Mouse (Mus musculus): Measurements from ENCODE around the gene Ccdc69.

DNA sequence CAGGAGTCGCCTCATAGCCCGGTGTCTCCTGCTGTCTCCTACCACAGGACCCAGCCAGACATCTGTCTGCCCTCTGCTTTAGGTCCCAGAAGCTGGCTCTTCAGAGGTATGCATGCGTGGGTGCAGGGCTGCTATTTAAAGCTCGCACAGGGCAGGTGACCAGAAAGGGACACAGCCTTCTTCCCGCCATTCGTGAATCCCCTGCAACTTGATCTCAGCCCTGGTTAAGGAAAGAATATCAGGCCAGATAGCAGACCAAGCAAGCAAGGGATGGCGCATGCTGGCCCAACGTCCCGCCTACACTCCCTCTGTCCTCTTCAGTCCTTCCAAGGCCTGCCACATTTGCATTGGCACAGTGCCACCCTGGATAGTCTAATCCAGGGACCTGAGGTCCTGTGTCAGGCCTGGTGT lies 62.1 kb downstream of the Ccdc69 start:
- no peak for TF ChIP-seq POLR2A (IDR thresholded peaks at IDR 0.05; ENCODE audit: insufficient read length, low read depth)
- no peak for TF ChIP-seq REST (IDR thresholded peaks at IDR 0.05; ENCODE audit: insufficient read depth, insufficient read length)
- no peak for TF ChIP-seq MAX (IDR thresholded peaks at IDR 0.05; ENCODE audit: low read depth)
- TF ChIP-seq USF1 (IDR thresholded peaks at IDR 0.05; ENCODE audit: low read depth): no peak
- no peak for TF ChIP-seq E2F4 (IDR thresholded peaks at IDR 0.05; ENCODE audit: insufficient read depth)
- TF ChIP-seq TCF3 (IDR thresholded peaks at IDR 0.05; ENCODE audit: insufficient read length, low read depth): no peak
- TF ChIP-seq TCF12 (IDR thresholded peaks at IDR 0.05; ENCODE audit: insufficient read depth, poor library complexity, severe bottlenecking): no peak
- TF ChIP-seq POLR2AphosphoS2 (IDR thresholded peaks at IDR 0.05; ENCODE audit: insufficient read length, low read depth): peak; percentile 17
